Mouse (Mus musculus) induced T-regulatory cell, adult 2 months (primary cell): ENCODE measurements around the gene 1700113H08Rik.

Experiments
- DNase-seq: peaks from one replicate; pipeline ENCODE4 v3.0.0-alpha.2; 2012; ENCODE audit warnings: low read depth

Gene 1700113H08Rik

DNA sequence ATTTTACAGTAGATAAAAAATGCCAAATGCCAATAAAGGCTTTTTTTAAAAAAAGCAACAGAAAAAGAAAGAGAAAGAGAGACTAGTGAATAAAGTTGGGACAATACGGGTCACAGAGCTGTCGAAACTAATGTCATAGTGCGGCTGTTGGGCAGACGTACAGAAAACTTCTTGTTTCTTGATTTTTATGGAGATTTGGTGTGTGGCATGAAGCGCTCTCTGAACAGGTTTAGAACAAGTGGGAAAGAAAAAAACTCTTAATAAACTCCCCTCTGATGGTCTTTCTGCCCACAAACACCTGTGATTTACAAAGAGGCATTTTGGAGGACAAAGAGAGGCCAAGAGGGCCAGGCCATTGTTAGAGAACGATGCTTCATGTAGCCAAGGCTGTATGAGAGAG, 1.6 kb downstream of the 1700113H08Rik start:
- DNase-seq, result no peak

- no peak for DNase-seq
Measured at GRCm38 (mm10) chr10:87084236-87084635, 26.4 kb downstream of the 1700113H08Rik start.

DNA sequence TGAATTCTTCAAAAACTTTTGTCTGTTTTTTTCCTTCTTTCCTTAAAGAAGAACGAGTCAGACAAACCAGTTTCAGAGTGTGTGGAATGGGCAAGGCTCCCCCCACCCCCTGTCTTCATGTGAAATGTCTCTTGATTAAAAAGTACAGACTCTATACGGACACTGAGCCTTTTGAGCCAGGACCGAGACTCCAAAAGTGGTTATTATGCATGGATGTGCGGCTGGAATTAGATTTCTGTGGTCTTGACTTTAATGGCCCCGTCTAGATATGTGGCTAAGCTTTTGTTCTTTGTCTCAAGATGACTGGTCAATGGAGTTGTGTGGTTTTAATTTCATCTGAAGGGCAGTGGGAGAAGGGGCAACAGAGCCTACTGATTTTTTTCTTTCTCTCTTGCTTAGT, 29.8 kb downstream of the 1700113H08Rik start:
- DNase-seq, result no peak

DNA sequence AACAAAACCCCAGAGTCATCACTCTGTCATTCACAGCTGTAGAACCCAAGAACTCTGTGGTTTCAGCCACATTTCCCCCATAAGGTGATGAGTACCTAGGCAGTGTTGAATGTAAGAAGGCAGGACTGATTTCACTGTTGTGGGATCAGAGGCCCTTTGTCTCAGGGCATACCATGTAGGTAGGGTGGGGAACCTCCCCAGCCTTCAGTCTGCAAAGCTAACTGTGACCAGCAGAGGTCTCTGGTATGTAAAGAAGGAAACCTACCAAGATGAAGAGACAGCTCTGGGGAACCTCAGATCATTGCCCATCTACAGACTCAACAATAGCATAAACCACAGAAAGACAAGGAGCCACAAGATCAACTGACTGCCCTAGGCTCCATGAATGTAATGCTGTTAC, 36.4 kb downstream of the 1700113H08Rik start:
- DNase-seq, result peak; percentile 13

- DNase-seq, result no peak
Measured at GRCm38 (mm10) chr10:87098722-87099121, 40.9 kb downstream of the 1700113H08Rik start.

- DNase-seq, result no peak
Measured at GRCm38 (mm10) chr10:87100668-87101067, 42.8 kb downstream of the 1700113H08Rik start.

DNA sequence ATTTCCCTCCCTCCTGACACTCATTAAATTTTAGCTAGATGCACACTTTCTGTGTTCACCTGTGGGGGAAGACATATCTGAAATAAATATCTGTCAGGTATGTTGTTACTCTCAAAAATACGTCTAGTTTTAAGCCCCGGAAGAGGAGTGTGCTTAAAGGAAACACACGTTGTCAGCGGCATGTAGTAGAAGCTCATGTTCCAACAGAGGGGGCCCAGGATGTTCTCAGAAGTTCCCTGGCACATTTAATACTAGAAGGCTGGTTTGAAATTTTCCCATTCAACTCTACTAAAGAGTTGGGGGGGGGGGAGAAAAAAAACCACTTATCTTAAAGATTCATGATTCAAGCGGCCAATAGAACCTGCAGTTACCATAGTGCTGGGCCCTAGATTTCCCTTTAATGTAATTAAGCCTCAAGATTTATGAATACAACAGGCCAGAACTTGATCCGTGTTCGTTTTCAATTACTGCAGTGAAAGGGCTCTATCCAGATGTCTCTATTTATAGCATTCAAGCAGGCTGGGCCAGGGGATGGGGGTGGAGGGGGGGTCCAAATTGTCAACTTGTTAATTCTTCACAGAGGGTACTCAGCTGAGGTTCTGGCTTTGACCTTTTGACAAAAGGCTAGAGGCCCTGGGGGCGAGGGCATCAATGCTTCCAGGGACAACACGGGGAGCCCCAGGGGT, 43.6 kb downstream of the 1700113H08Rik start:
- no peak for DNase-seq

GRCm38 (mm10) chr10:87101951-87102320, 44.1 kb downstream of the 1700113H08Rik start:
- DNase-seq, result no peak

GRCm38 (mm10) chr10:87102455-87102854, 44.6 kb downstream of the 1700113H08Rik start:
- DNase-seq, result no peak

- DNase-seq, result peak; percentile 34
Measured at GRCm38 (mm10) chr10:87103286-87103685, 45.4 kb downstream of the 1700113H08Rik start.

GRCm38 (mm10) chr10:87107565-87108297, 49.9 kb downstream of the 1700113H08Rik start:
- peak; percentile 4 for DNase-seq

DNA sequence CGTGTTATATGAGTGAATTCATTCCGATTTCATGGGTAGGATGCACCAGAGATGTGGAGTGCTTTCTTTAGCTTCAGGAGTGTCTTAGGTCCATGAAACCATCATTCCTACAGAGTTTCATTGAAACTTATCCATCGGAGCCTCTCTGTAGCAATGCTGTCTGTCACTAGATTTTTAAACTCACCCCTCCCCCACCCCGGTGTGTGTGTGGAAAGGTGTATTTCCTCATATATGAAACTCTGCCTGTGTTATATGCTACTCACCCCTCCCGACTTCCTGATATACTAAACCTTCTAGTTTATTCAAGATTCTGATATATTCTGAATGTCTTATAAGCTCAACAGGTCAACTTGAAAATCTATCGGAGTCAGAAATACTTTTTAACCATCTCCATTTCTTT, 50.5 kb downstream of the 1700113H08Rik start:
- no peak for DNase-seq

DNA sequence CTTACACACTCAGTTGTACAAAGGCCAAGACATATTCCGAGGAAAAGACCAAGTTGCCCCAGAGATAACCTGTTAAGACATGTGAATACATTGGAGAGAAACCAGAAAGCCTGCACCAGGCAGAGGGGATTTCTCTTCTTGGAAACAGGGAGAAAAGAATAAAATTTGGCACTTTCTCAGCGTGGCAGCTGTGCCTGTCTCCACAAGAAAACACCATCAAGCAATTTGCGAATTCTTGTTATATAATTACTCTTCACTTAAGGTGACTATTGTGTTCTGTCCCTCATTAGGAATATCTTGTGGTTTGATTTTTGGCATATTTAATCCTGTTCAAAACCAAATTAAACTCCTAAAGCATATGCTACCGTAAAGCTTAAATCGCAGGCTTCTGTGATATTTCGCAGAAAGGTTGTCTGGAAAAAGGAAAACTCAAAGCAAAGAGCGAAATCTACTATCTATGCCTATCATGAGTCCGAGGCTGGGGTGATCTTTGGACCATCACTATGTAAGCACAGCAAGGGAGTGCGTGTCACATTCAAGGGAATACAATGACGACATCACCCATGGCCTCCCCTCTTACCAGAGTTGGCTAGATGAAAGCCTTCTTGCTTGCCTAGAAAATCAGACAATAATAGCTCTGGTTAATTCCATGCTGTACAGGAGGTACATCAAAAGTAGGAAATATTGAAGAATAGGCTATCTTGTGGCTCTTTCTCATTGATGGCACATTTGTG, 51.4 kb downstream of the 1700113H08Rik start:
- DNase-seq, result no peak

- DNase-seq, result no peak
Measured at GRCm38 (mm10) chr10:87110909-87111308, 53.1 kb downstream of the 1700113H08Rik start.

GRCm38 (mm10) chr10:87125094-87125493, 67.2 kb downstream of the 1700113H08Rik start:
- no peak for DNase-seq

DNA sequence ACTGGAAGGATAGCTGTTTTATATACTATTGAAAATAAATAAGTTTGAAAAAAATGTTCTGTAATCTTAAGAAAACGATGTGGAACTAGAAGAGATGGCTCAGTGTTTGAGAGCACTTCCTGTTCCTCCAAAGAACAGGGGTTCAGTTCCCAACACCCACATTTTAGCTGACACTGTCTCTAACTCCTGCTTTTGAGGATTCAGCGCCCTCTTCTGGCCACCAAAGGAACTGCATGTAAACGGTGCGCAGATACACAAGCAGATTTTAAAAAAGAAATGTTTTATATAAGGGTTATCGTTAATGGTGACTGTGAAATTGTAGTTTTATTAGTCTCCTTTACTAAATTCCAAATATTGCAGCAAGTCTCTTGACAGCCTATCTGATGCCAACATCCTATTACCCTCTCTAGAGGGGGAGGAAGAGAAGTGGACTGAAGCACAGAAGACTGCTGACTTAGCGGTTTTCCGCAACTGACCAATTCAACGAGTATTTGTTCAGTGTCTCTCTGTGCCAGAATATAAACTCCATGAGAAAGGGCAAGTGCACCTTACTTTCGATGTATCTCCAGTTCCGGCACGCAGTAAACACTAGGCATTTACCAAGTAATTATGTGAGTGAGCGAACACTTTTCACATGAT, 68.5 kb downstream of the 1700113H08Rik start:
- peak; percentile 33 for DNase-seq

DNA sequence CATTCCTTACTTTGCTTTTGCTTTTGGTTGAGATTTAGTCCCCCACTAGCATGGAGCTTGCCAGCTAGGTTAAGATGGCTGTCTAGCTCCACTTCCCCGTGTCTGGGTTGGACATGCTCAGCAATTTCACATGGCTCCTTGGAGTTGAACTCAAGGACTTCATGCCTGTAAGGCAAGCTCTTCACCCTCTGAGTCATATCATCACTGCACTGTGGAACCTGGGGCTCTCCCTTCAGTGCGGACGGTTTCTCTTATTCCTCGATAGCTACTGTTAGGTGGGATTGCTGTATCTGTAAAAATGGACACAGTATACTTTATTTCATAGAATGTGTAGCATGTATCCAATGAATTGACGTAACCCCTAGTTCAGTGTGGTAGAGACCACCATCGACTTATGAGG, 93.2 kb downstream of the 1700113H08Rik start:
- no peak for DNase-seq

- no peak for DNase-seq
Measured at GRCm38 (mm10) chr10:87153731-87154505, 96.1 kb downstream of the 1700113H08Rik start.

DNA sequence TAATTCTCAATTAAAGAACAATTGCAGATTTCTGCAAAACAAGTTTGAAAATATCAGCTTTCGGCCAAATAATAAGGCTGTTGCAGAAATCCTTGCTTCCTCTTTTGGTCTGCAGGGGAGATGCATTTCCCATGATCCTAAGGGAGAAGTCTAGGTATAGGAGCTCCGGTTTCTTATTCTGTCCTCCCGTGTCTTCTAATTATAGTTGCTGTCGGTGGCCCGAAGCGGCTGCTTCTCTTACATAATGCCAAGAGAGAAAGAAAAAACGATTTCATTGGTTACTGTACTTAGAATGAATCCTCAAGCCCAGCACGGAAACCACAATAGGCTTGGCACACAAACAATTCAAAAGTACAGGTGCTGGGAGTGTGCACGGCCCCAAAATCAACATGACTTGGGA, 101.9 kb downstream of the 1700113H08Rik start:
- no peak for DNase-seq

DNA sequence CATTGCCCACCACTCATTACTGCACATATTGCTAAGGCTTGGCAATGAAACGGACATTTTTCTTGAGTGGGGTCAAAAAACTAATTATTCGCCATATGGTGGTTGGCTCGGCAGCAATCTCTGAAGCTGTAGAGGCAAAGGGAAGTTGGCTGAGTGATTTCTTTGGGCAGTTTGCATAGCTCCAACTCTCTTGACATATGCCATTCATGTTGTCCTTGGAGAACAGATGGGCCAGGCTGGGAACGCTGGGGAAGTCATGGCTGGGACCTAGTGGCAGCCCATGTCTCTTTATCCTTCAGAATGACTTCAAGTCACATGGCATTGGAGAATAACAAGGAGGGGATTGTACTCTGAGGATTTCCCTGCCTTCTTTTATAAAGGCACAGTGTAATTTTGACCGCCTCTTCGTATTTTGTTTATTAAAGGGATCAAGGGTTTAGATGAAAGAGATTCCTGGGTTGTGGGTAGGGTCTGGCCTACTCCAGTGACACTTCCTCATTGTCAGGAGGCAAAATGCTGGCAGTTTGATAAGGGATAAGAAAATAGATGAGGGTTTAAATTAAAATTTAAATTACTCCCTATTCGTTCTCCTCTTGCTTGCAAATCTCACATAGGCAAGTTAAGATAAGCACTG, 138.4 kb downstream of the 1700113H08Rik start:
- no peak for DNase-seq

DNA sequence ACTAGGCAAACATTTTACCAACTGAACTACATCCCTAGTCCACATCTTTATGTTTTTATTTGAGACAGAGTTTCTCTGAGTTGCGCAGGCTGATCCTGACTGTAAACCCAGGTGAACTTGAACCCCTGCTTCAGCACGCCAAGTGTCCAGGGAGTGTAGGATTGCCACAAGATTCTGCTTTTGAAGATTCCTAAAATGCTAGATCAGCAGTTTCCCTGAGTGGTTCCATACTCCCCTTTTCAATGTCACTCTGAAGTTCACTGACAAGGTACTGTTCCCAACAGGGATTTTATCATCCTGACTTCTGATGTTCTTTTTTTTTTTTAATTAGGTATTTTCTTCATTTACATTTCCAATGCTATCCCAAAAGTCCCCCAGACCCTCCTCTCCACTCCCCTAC, 140.9 kb downstream of the 1700113H08Rik start:
- DNase-seq, result no peak
